Mouse (Mus musculus) megakaryocyte, adult 5-6 weeks (primary cell): ENCODE measurements around the gene Dhx15. TPM values are rescaled to one million over a fixed set of nuclear protein-coding genes. Genes with fewer than 3 reads are reported as not detected.

Experiments
- ATAC-seq: 2 replicates; pipeline ENCODE4 v1.8.0; 2016; ENCODE audit warnings: mild to moderate bottlenecking, inconsistent platforms; ENCODE audit not compliant: poor library complexity, severe bottlenecking
- total RNA-seq, 2 experiments: library from RNA; stranded (forward) in 1 of 2; stranded (reverse) in 1 of 2; fragments of 153-499, 151-499 nt in 1 of 2; fragments of 221-1000, 200-1000 nt in 1 of 2; gene quantifications; 2 replicates each; pipeline versions ENCODE4 v1.2.3 to v1.2.4; 2015 to 2017

Dhx15 gene
- total RNA-seq, 2 experiments from 2014 or later: 207 to 230 TPM

GRCm38 (mm10) chr5:52147141-52147540 lies 43.2 kb downstream of the Dhx15 start:
- ATAC-seq: peak; percentile 17; the same call in 1 of the 2 replicates

- ATAC-seq: peak; percentile 74
Measured at GRCm38 (mm10) chr5:52145684-52146083, 44.6 kb downstream of the Dhx15 start.

- peak; percentile 80 for ATAC-seq
Measured at GRCm38 (mm10) chr5:52141936-52142335, 48.4 kb downstream of the Dhx15 start.

GRCm38 (mm10) chr5:52138819-52139218 lies 51.5 kb downstream of the Dhx15 start:
- ATAC-seq: no peak

- peak; percentile 78 for ATAC-seq
Measured at GRCm38 (mm10) chr5:52138134-52138533, 52.2 kb downstream of the Dhx15 start.

- ATAC-seq: no peak
Measured at GRCm38 (mm10) chr5:52135460-52136141, 54.7 kb downstream of the Dhx15 start.

- ATAC-seq: peak; percentile 88
Measured at GRCm38 (mm10) chr5:52132840-52133239, 57.5 kb downstream of the Dhx15 start.

- ATAC-seq: peak; percentile 75
Measured at GRCm38 (mm10) chr5:52132092-52132491, 58.2 kb downstream of the Dhx15 start.

- ATAC-seq: no peak
Measured at GRCm38 (mm10) chr5:52131389-52131788, 58.9 kb downstream of the Dhx15 start.

- ATAC-seq: no peak
Measured at GRCm38 (mm10) chr5:52130496-52130895, 59.8 kb downstream of the Dhx15 start.

GRCm38 (mm10) chr5:52126263-52126662 lies 64.1 kb downstream of the Dhx15 start:
- 0 out of 2 replicates have a peak, but pooled peaks have one; percentile 33 for ATAC-seq

- ATAC-seq: no peak
Measured at GRCm38 (mm10) chr5:52125854-52126253, 64.5 kb downstream of the Dhx15 start.

- ATAC-seq: no peak
Measured at GRCm38 (mm10) chr5:52122146-52122545, 68.2 kb downstream of the Dhx15 start.

GRCm38 (mm10) chr5:52119822-52120221 lies 70.5 kb downstream of the Dhx15 start:
- ATAC-seq: 0 out of 2 replicates have a peak, but pooled peaks have one; percentile 27

GRCm38 (mm10) chr5:52119192-52119591 lies 71.1 kb downstream of the Dhx15 start:
- peak; percentile 61 for ATAC-seq

- no peak for ATAC-seq
Measured at GRCm38 (mm10) chr5:52117829-52118228, 72.5 kb downstream of the Dhx15 start.

- ATAC-seq: no peak
Measured at GRCm38 (mm10) chr5:52116404-52116803, 73.9 kb downstream of the Dhx15 start.

GRCm38 (mm10) chr5:52115821-52116317 lies 74.4 kb downstream of the Dhx15 start:
- ATAC-seq: peak; percentile 35

- ATAC-seq: no peak
Measured at GRCm38 (mm10) chr5:52114751-52115451, 75.4 kb downstream of the Dhx15 start.

- 0 out of 2 replicates have a peak, but pooled peaks have one; percentile 16 for ATAC-seq
Measured at GRCm38 (mm10) chr5:52113851-52114731, 76.2 kb downstream of the Dhx15 start.
